Mouse (Mus musculus): ENCODE measurements around the gene Uck2. TPM values are rescaled to one million over a fixed set of nuclear protein-coding genes. Genes with fewer than 3 reads are reported as not detected.

Uck2 gene
- polyA plus RNA-seq, 1 experiment from 2014 or later = 64.7 TPM

DNA sequence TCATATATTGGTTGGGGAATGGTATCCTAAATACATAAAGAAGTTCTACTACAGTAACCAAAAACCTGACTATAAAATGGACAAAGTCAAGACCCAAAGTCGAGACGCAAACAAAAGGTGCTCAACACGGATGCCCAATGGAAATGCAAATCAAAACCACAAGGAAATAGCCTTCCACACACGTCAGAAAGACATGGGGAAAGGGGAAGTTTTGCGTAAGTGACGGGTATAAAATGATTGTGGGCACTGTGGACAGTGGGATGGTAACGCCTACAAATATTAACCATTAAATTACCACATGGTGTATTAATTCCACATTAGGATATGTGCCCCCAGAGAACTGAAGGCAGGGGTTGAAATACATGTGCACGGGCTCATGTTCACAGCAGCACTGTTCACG lies 38.8 kb downstream of the Uck2 start:
- H3K36me3 ChIP-seq = no peaks in the 10 kb centered on the region
- WGBS = 77% methylated on average over 9 of the region's 9 CpGs
- H3K27ac ChIP-seq (replicated peaks) = no peak overlapping the region
- H3K9me3 ChIP-seq = no peaks in the 10 kb centered on the region
- no peak overlapping the region for H3K9ac ChIP-seq (replicated peaks)
- peaks cover 37% of the 10 kb centered on the region for H3K4me1 ChIP-seq
- H3K4me3 ChIP-seq = no peak overlapping the region
- H3K4me2 ChIP-seq (replicated peaks) = no peak overlapping the region
- ATAC-seq (replicated peaks) = no peak
- no peaks in the 10 kb centered on the region for H3K27me3 ChIP-seq

DNA sequence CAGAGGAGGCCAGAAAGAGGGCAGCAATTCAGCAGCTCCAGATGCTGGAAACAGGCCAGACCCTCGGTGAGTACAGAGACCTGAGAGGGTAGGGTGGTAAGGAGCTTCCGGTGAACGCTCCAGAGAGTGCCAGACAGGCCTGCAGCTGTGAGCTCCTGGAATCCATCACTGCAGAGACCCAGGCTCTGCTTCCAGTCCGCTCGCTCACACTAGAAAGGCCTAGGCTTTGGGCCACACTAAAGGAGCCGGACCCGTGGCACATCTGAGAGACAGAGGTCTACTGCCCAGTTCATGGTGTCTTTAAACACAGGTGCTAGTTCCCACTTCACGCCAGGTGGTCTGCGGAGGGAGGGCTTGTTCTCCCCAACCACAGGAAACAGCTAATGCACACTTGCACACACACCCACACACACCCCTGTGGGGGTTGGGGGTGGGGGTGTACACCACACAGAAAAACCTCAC lies 39.9 kb downstream of the Uck2 start:
- peaks cover 44% of the 10 kb centered on the region for H3K4me1 ChIP-seq
- H3K27ac ChIP-seq (replicated peaks) = no peak overlapping the region
- no peak overlapping the region for H3K9ac ChIP-seq (replicated peaks)
- no peaks in the 10 kb centered on the region for H3K9me3 ChIP-seq
- H3K4me2 ChIP-seq (replicated peaks) = no peak overlapping the region
- no peaks in the 10 kb centered on the region for H3K36me3 ChIP-seq
- no peak for ATAC-seq (replicated peaks)
- 63% methylated on average over 9 of the region's 9 CpGs for WGBS
- H3K4me3 ChIP-seq = no peak overlapping the region
- H3K27me3 ChIP-seq = no peaks in the 10 kb centered on the region

DNA sequence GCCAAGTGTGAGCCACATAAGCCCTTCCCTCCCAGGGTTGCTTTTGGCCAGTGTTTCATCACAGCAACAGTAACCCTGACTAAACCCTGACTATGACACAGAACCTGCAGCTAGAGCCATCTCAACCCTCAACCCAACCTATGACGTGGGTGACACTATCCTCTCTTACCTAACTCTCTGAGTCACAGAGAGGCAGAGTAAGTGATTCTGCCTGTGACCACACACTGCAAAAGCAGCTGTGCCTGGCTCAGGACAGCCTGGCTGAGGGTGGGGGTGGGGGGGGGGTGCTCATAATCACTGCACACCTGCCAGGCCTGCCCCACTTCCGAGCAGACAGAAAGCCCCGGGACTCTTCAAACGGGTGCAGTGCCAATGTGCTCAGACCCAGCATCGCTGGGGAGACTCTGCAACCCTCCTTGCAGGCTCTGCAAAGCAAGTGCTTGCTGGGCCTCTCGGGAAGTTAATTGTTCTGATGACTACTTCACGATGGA lies 42.9 kb downstream of the Uck2 start:
- 15% methylated on average over 7 of the region's 7 CpGs for WGBS
- no peak overlapping the region for H3K4me3 ChIP-seq
- no peak overlapping the region for H3K4me2 ChIP-seq (replicated peaks)
- H3K27ac ChIP-seq (replicated peaks) = no peak overlapping the region
- no peaks in the 10 kb centered on the region for H3K27me3 ChIP-seq
- H3K4me1 ChIP-seq = peaks cover 34% of the 10 kb centered on the region
- H3K36me3 ChIP-seq = no peaks in the 10 kb centered on the region
- H3K9me3 ChIP-seq = no peaks in the 10 kb centered on the region
- no peak for ATAC-seq (replicated peaks)
- no peak overlapping the region for H3K9ac ChIP-seq (replicated peaks)

DNA sequence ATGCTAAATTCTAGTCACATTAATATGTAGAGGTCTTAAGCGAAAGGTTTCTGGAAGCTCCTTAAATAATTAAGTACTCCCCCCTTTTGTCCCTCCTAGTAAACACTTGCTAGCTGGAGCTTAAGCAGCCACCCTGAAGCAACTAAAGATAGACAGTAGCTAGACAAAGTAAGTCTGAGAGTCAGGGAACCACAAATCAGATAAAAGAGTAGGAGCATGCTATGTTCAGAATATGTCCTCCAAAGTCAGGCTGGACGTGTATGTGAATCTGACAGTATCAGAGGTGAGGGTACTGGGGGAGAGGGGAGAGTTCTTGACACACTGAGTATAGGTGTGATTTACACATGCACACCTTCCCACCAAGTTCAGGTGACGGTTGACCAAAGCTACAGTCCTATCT lies 43.6 kb downstream of the Uck2 start:
- ATAC-seq (replicated peaks) = no peak
- Histone ChIP-seq H3K36me3 (peaks cover under 1% of the 10 kb centered on the region; the same call in 1 of the 2 replicates), H3K27ac (replicated peaks) (no peak overlapping the region), H3K9me3 (no peaks in the 10 kb centered on the region), H3K4me1 (peaks cover 29% of the 10 kb centered on the region), H3K4me2 (replicated peaks) (no peak overlapping the region), H3K4me3 (no peak overlapping the region), H3K27me3 (no peaks in the 10 kb centered on the region), H3K9ac (replicated peaks) (no peak overlapping the region)
- 57% methylated on average over 3 of the region's 3 CpGs for WGBS

DNA sequence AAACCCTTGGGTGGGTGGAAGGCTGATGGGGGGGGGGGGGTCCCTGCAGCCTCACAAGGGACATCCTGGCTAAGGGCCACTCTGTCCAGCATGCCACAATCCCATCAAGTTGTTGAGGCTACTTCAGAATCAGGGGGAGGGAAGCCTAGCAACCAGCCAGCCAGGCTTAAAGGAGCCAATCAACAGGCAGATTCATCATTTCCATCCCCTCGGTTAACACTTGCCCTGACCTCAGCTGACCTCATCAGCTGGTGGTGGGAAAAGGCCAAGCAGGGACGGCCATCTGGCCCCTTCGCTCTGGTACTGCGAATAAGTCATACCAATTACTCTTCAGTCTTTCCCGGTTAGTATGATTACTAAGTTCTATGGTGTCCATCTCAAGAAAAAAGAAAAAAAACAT lies 44.8 kb downstream of the Uck2 start:
- Histone ChIP-seq H3K27ac (replicated peaks) (peak overlapping the region; percentile 64), H3K27me3 (no peaks in the 10 kb centered on the region), H3K4me2 (replicated peaks) (no peak overlapping the region), H3K9ac (replicated peaks) (no peak overlapping the region), H3K4me1 (peaks cover 27% of the 10 kb centered on the region), H3K4me3 (no peak overlapping the region), H3K36me3 (peaks cover 8% of the 10 kb centered on the region), H3K9me3 (no peaks in the 10 kb centered on the region)
- WGBS = 40% methylated on average over 5 of the region's 5 CpGs
- ATAC-seq (replicated peaks) = no peak

DNA sequence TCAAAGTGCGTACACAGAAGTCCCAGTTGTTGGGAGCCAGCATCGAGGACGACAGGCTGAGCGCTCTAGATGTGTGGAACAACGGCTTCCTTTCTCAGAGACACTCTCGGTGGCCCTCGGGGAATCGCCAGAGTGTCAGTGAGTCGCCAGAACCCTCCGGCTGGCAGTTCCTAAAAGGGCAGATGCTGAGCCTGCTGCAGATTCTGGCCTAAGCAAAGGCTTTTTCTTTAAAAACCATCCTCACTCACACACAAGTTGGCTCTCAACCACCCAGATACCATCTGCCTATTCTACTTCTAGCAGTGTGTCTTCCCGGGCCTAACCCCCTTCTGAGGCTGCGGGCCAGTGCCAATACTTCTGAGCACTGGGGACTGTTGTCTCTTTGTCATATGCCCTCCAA lies 45.2 kb downstream of the Uck2 start:
- ATAC-seq (replicated peaks) = peak; percentile 46
- H3K4me3 ChIP-seq = no peak overlapping the region
- H3K9me3 ChIP-seq = no peaks in the 10 kb centered on the region
- no peaks in the 10 kb centered on the region for H3K27me3 ChIP-seq
- peaks cover 10% of the 10 kb centered on the region for H3K36me3 ChIP-seq
- 41% methylated on average over 12 of the region's 12 CpGs for WGBS
- H3K4me2 ChIP-seq (replicated peaks) = no peak overlapping the region
- no peak overlapping the region for H3K9ac ChIP-seq (replicated peaks)
- H3K4me1 ChIP-seq = peaks cover 25% of the 10 kb centered on the region
- peak overlapping the region; percentile 64 for H3K27ac ChIP-seq (replicated peaks)

DNA sequence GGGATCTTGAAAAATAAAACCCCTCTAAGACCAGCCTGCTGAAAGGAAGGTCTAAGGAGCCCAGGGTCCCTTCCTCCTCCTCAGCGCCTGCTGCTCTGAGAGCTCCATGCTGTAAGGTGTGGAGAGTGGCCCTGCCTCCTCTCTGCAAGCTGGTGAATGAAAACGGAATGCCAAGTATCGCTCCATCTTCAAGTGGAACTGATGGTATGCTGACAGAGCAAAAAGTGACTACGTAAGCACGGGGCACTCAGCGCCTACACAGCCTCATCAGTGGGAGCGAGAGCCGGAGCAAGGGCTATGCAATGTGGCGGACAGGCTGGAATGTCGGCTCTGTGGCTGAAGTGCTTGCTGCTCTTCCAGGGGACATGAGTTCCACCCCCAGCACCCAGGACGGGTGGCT lies 47.3 kb downstream of the Uck2 start:
- Histone ChIP-seq H3K9ac (replicated peaks) (no peak overlapping the region), H3K9me3 (no peaks in the 10 kb centered on the region), H3K27me3 (no peaks in the 10 kb centered on the region), H3K4me2 (replicated peaks) (no peak overlapping the region), H3K4me3 (no peak overlapping the region), H3K4me1 (peaks cover 25% of the 10 kb centered on the region), H3K27ac (replicated peaks) (no peak overlapping the region), H3K36me3 (peaks cover 13% of the 10 kb centered on the region)
- no peak for ATAC-seq (replicated peaks)
- WGBS = 80% methylated on average over 11 of the region's 11 CpGs

DNA sequence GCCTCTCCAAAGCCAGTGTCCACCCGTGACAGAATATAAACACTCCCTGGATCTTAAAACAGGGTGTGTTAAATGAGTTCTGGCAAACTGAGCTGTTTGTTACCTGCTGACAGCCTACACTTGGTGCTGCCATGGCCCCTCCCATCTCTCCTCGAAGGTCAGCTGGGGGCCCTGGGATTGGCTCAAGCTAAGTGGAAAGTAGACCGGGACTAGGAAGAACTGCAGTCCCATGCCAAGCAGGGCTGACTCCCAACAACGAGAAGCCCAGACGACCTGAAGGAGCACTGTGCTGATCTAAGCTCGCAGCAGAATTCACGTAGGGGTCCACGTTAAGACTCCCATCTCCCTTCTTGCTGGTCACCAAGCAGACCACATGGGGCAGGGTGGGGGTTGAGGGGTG lies 48.3 kb downstream of the Uck2 start:
- 78% methylated on average over 8 of the region's 8 CpGs for WGBS
- Histone ChIP-seq H3K4me1 (peaks cover 16% of the 10 kb centered on the region), H3K27me3 (no peaks in the 10 kb centered on the region), H3K4me3 (no peak overlapping the region), H3K27ac (replicated peaks) (no peak overlapping the region), H3K36me3 (peaks cover 17% of the 10 kb centered on the region), H3K9me3 (no peaks in the 10 kb centered on the region), H3K9ac (replicated peaks) (no peak overlapping the region), H3K4me2 (replicated peaks) (no peak overlapping the region)
- ATAC-seq (replicated peaks) = no peak

DNA sequence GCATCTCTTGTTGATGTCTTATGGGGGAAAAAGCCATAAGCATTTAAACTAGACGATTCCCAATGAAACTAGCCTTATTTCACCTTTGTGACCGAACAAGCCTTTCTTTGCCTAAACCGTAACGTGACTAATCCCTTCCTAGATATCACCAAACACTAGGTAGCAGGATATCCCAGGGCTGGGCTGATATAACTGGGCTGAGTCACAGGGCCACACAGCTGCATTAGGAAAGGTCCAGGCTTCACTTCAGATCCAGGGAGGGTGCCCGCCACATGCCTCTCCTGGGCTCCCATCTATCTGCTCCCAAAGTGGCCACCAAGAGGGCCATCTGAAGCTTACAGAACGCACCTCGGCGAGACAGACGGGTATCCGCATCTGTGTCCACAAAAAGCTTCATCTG lies 50.8 kb downstream of the Uck2 start:
- no peaks in the 10 kb centered on the region for H3K27me3 ChIP-seq
- 97% methylated on average over 10 of the region's 10 CpGs for WGBS
- ATAC-seq (replicated peaks) = no peak
- H3K4me2 ChIP-seq (replicated peaks) = no peak overlapping the region
- H3K4me3 ChIP-seq = no peak overlapping the region
- no peaks in the 10 kb centered on the region for H3K9me3 ChIP-seq
- no peak overlapping the region for H3K9ac ChIP-seq (replicated peaks)
- H3K36me3 ChIP-seq = peaks cover 19% of the 10 kb centered on the region
- H3K27ac ChIP-seq (replicated peaks) = no peak overlapping the region
- H3K4me1 ChIP-seq = no peaks in the 10 kb centered on the region

DNA sequence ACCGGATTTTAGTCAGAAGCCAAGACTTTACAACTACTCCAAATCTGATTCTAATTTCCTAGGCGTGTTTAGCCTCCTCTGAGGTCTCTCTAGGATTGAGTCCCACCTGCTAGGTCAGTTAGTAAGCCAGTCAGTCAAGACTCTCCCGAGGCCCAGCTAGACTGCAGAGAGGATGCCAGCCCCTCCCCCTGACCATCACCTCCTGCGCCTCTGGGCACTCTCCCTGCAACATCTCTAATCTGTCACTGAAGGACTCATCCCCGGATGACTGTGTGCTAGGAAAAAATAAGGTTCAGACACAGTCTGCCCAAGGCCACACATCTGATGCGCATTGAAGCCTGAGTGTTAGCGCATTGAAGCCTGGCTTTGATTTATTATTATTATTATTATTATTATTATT lies 52.2 kb downstream of the Uck2 start:
- H3K4me3 ChIP-seq = no peak overlapping the region
- H3K4me2 ChIP-seq (replicated peaks) = no peak overlapping the region
- H3K9me3 ChIP-seq = no peaks in the 10 kb centered on the region
- H3K36me3 ChIP-seq = peaks cover 27% of the 10 kb centered on the region
- no peaks in the 10 kb centered on the region for H3K4me1 ChIP-seq
- ATAC-seq (replicated peaks) = no peak
- no peak overlapping the region for H3K27ac ChIP-seq (replicated peaks)
- WGBS = 87% methylated on average over 7 of the region's 7 CpGs
- no peaks in the 10 kb centered on the region for H3K27me3 ChIP-seq
- H3K9ac ChIP-seq (replicated peaks) = no peak overlapping the region

DNA sequence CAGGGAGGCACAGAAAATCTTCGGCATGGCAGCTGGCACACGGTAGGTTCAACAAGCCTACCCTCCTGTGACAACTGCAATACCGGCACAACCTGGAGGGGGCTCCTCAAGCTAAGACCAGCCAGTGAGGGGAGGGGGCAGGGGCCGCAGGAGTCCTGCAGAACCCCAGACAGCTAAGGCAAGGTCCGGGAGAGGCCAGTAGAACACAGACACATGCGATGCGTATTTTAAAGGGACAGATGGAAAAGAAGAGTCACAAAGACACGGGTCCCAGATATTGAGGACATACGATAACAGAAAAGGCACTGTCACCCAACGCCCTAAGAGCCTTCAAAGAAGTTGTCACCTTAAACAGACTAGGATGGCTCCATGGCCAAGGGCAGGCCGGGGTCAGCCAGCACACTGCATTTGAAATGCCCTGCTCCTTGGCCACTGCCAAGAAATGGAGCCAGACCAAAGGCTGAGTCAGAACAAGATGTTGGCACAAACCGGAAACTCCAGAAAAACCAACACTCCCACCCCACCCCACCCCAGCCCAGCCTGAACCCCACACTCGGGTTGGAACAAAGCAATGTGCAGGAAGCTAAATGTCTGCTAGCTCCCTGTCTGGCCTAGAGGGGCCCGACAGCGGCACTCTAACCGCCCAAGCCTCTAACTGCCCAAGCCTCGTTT lies 53.4 kb downstream of the Uck2 start:
- no peak overlapping the region for H3K4me3 ChIP-seq
- no peaks in the 10 kb centered on the region for H3K27me3 ChIP-seq
- H3K27ac ChIP-seq (replicated peaks) = no peak overlapping the region
- H3K9ac ChIP-seq (replicated peaks) = no peak overlapping the region
- H3K36me3 ChIP-seq = peaks cover 31% of the 10 kb centered on the region
- no peaks in the 10 kb centered on the region for H3K9me3 ChIP-seq
- H3K4me1 ChIP-seq = no peaks in the 10 kb centered on the region
- WGBS = 78% methylated on average over 17 of the region's 17 CpGs
- H3K4me2 ChIP-seq (replicated peaks) = no peak overlapping the region
- ATAC-seq (replicated peaks) = no peak

DNA sequence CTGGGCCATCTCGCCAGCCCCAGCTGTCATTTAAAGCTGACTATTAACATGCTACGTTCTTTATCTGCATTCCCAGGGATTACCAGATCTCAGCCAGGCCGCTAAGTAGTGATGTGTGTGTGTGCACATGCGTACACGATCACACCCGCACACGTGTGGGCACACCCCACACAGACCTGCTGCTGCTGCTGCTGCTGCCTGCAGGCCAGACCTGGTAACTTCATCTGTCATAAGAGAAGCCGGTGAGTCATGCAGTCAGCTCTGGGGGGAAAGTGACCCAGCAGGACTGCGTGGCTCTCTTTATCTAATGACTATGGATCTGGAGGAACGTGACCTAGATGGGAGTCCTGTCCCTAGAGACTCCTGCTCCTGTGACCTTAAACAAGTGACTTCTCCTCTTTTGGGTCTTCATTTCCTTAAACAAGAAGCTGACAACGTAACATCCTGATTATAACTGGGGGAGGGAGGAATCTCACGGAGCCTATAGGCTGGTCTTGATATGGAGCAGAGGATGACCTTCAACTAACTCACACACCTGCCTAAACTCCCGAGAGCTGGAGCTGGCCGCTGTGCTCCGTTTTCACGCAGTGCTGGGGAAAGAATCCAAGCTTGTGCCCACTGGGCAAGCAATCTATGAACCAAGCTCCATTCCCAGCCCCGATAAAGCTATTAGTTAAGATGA lies 54.0 kb downstream of the Uck2 start:
- Histone ChIP-seq H3K4me2 (replicated peaks) (no peak overlapping the region), H3K4me3 (no peak overlapping the region), H3K27ac (replicated peaks) (no peak overlapping the region), H3K9ac (replicated peaks) (no peak overlapping the region), H3K27me3 (no peaks in the 10 kb centered on the region), H3K36me3 (peaks cover 31% of the 10 kb centered on the region; the same call in 1 of the 2 replicates), H3K4me1 (no peaks in the 10 kb centered on the region), H3K9me3 (no peaks in the 10 kb centered on the region)
- 90% methylated on average over 17 of the region's 17 CpGs for WGBS
- 0 out of 2 replicates have a peak, but pooled peaks have one; percentile 18 for ATAC-seq (replicated peaks)
